In genomic region chr3:153917200-153917599, GRCm38 (mm10) we compare ENCODE assay signal across 18 mouse cellular contexts. TPM values are rescaled to one million over a fixed set of nuclear protein-coding genes. Genes with fewer than 3 reads are reported as not detected.
DNase-seq lines count a peak whose midpoint lies in the region; ATAC-seq and TF ChIP-seq lines count a peak whose summit lies in the region.
"Had no signal": no experiment of that assay in that cellular context is flagged by ENCODE, and none has a peak within 500 bp of the region (broad histone marks: within the 10 kb centered on the region; RNA-seq: fewer than 3 reads in every experiment).

No protein-coding gene starts in this region.

- TF ChIP-seq POLR2A in MEL (IDR thresholded peaks at IDR 0.05; ENCODE audit: control insufficient read depth in 1 of 2, insufficient read depth in 1 of 2, low read depth in 1 of 2, low read length in 2 of 2, poor library complexity in 1 of 2) = no peak
- TF ChIP-seq POLR2A in heart, adult 2 months (IDR thresholded peaks at IDR 0.05; ENCODE audit: insufficient read depth, low read depth, low read length) = no peak

- H3K4me2 ChIP-seq in embryonic facial prominence, embryonic 13.5 days = no peak overlapping the region
- H3K4me2 ChIP-seq in forebrain, postnatal 0 days (ENCODE audit: low read depth) = no peak overlapping the region
- H3K4me2 ChIP-seq: forebrain, embryonic 12.5 days; limb, embryonic 12.5 days; neural tube, embryonic 12.5 days; stomach, embryonic 15.5 days had no signal

- H3K79me2 ChIP-seq in MEL (ENCODE audit: control insufficient read depth, insufficient read depth, low read length, poor library complexity) = peaks cover 8% of the 10 kb centered on the region
- peaks cover 2% of the 10 kb centered on the region; the same call in 1 of the 2 replicates for H3K79me2 ChIP-seq in heart, adult 2 months (replicated peaks; ENCODE audit: control insufficient read depth, insufficient read depth, low read length)

- H3K4me3 ChIP-seq in embryonic facial prominence, embryonic 13.5 days = no peak overlapping the region
- H3K4me3 ChIP-seq in embryonic facial prominence, embryonic 10.5 days = no peak overlapping the region
- no peak overlapping the region for H3K4me3 ChIP-seq in MEL (ENCODE audit: control insufficient read depth in 1 of 2, insufficient read depth in 1 of 2, low read depth in 2 of 2, low read length in 2 of 2)
- no peak overlapping the region for H3K4me3 ChIP-seq in heart, adult 2 months
- no peak overlapping the region for H3K4me3 ChIP-seq in forebrain, postnatal 0 days (ENCODE audit: low read depth, low read length)
- H3K4me3 ChIP-seq: forebrain, embryonic 12.5 days; limb, embryonic 12.5 days; neural tube, embryonic 12.5 days; stomach, embryonic 15.5 days had no signal

- TF ChIP-seq RAD21 in MEL (IDR thresholded peaks at IDR 0.05; ENCODE audit: low read depth, low read length) = no peak

- TF ChIP-seq EP300 in MEL (IDR thresholded peaks at IDR 0.05; ENCODE audit: low read depth in 1 of 2, low read length in 2 of 2) = no peak
- no peak for TF ChIP-seq EP300 in heart, adult 2 months (IDR thresholded peaks at IDR 0.05; ENCODE audit: insufficient read depth, low read depth, low read length)

- TF ChIP-seq CTCF in MEL (IDR thresholded peaks at IDR 0.05 in 2 of 3, conservative IDR thresholded peaks at IDR 0.05 in 1 of 3; ENCODE audit: control insufficient read depth in 1 of 3, insufficient read depth in 1 of 3, low read depth in 2 of 3, low read length in 3 of 3, poor library complexity in 1 of 3, severe bottlenecking in 1 of 3) = no peak
- TF ChIP-seq CTCF in heart, adult 2 months (IDR thresholded peaks at IDR 0.05) = no peak
- TF ChIP-seq CTCF in forebrain, postnatal 0 days (IDR thresholded peaks at IDR 0.05; ENCODE audit: low read depth) = no peak

- H3K27me3 ChIP-seq in embryonic facial prominence, embryonic 13.5 days = no peaks in the 10 kb centered on the region
- no peaks in the 10 kb centered on the region for H3K27me3 ChIP-seq in embryonic facial prominence, embryonic 10.5 days (replicated peaks; ENCODE audit: low read depth, poor library complexity, severe bottlenecking)
- no peaks in the 10 kb centered on the region for H3K27me3 ChIP-seq in MEL (ENCODE audit: control insufficient read depth in 1 of 2, insufficient read depth in 2 of 2, low read length in 2 of 2)
- no peaks in the 10 kb centered on the region for H3K27me3 ChIP-seq in heart, adult 2 months (ENCODE audit: control insufficient read depth, insufficient read depth, low read length)
- no peaks in the 10 kb centered on the region for H3K27me3 ChIP-seq in forebrain, postnatal 0 days (ENCODE audit: insufficient read depth, low read length)
- H3K27me3 ChIP-seq: forebrain, embryonic 12.5 days; limb, embryonic 12.5 days; neural tube, embryonic 12.5 days; stomach, embryonic 15.5 days had no signal

- intact Hi-C loops in heart, adult 2 months (cut with DNase I) = no loop called here

- ATAC-seq in embryonic facial prominence, embryonic 13.5 days (ENCODE audit: insufficient number of reproducible peaks, insufficient read depth, low FRiP score, low TSS enrichment, low read depth) = no peak
- no peak for ATAC-seq in forebrain, postnatal 0 days
- ATAC-seq: midbrain, embryonic 16.5 days had no signal

- H3K4me1 ChIP-seq in embryonic facial prominence, embryonic 13.5 days = peaks cover 7% of the 10 kb centered on the region
- H3K4me1 ChIP-seq in embryonic facial prominence, embryonic 10.5 days = 0 out of 2 replicates have a peak, but pooled peaks cover 5% of the 10 kb centered on the region
- H3K4me1 ChIP-seq in MEL (ENCODE audit: control insufficient read depth in 1 of 2, insufficient read depth in 2 of 2, low read length in 2 of 2) = peaks cover 14 to 25% of the 10 kb centered on the region in 2 experiments
- H3K4me1 ChIP-seq in heart, adult 2 months (ENCODE audit: control insufficient read depth, insufficient read depth, low read length) = no peaks in the 10 kb centered on the region; the same call in 1 of the 2 replicates
- no peaks in the 10 kb centered on the region for H3K4me1 ChIP-seq in forebrain, postnatal 0 days (ENCODE audit: insufficient read depth)
- H3K4me1 ChIP-seq: neural tube, embryonic 12.5 days had no signal

- H3K9ac ChIP-seq in embryonic facial prominence, embryonic 13.5 days = no peak overlapping the region
- H3K9ac ChIP-seq in MEL (ENCODE audit: control insufficient read depth, low read depth, low read length, poor library complexity, severe bottlenecking) = 0 out of 2 replicates have a peak overlapping the region, but pooled peaks have one; percentile 28
- H3K9ac ChIP-seq in heart, adult 2 months (ENCODE audit: low read depth, low read length) = no peak overlapping the region
- no peak overlapping the region for H3K9ac ChIP-seq in forebrain, postnatal 0 days
- H3K9ac ChIP-seq: forebrain, embryonic 12.5 days; limb, embryonic 12.5 days; neural tube, embryonic 12.5 days; stomach, embryonic 15.5 days had no signal

- 7% methylated on average over 1 of the region's 1 CpGs for WGBS in embryonic facial prominence, embryonic 13.5 days
- WGBS in embryonic facial prominence, embryonic 10.5 days = 12% methylated on average over 1 of the region's 1 CpGs
- WGBS in heart, adult 2 months = 15% methylated on average over 1 of the region's 1 CpGs
- 3% methylated on average over 1 of the region's 1 CpGs for WGBS in forebrain, postnatal 0 days

- peak overlapping the region; percentile 40; the same call in 1 of the 2 replicates for H3K27ac ChIP-seq in embryonic facial prominence, embryonic 13.5 days
- no peak overlapping the region for H3K27ac ChIP-seq in embryonic facial prominence, embryonic 10.5 days (replicated peaks)
- H3K27ac ChIP-seq in MEL (ENCODE audit: control insufficient read depth, low read depth, low read length) = peak overlapping the region; percentile 64
- H3K27ac ChIP-seq in heart, adult 2 months = no peak overlapping the region
- no peak overlapping the region for H3K27ac ChIP-seq in forebrain, postnatal 0 days (ENCODE audit: low read depth, low read length)
- H3K27ac ChIP-seq: forebrain, embryonic 12.5 days; limb, embryonic 12.5 days; neural tube, embryonic 12.5 days; stomach, embryonic 15.5 days had no signal

- peaks cover 16% of the 10 kb centered on the region for H3K36me3 ChIP-seq in embryonic facial prominence, embryonic 13.5 days
- peaks cover 13% of the 10 kb centered on the region for H3K36me3 ChIP-seq in embryonic facial prominence, embryonic 10.5 days (replicated peaks)
- H3K36me3 ChIP-seq in MEL (ENCODE audit: control insufficient read depth in 1 of 2, insufficient read depth in 2 of 2, low read length in 2 of 2) = peaks cover 1 to 31% of the 10 kb centered on the region in 2 experiments; a peak in 3 of 4 replicates
- peaks cover 2% of the 10 kb centered on the region; the same call in 1 of the 2 replicates for H3K36me3 ChIP-seq in heart, adult 2 months (ENCODE audit: control insufficient read depth, insufficient read depth, low read length)
- no peaks in the 10 kb centered on the region for H3K36me3 ChIP-seq in forebrain, postnatal 0 days (ENCODE audit: insufficient read depth)
- H3K36me3 ChIP-seq: neural tube, embryonic 12.5 days had no signal

- no peak for DNase-seq in embryonic facial prominence, embryonic 10.5 days (ENCODE audit: low spot score)
- DNase-seq in 3T3-L1 (ENCODE audit: low read depth, low spot score) = peak; percentile 87
- peak; percentile 92 for DNase-seq in MEL (ENCODE audit: low read depth, low spot score)
- peak; percentile 42 for DNase-seq in embryo, embryonic 10.5 days (ENCODE audit: low spot score)
- no peak for DNase-seq in heart, adult 2 months
- DNase-seq in forebrain, postnatal 0 days = no peak
- DNase-seq in layer of hippocampus, adult 18-20 months (ENCODE audit: low spot score in 2 of 2) = no peak
- DNase-seq: cerebellum, adult 18-20 months; heart, postnatal 4 days; kidney, postnatal 14 days; lung, postnatal 4 days; thymus, postnatal 25 days had no signal

- no peaks in the 10 kb centered on the region for H3K9me3 ChIP-seq in embryonic facial prominence, embryonic 13.5 days
- no peaks in the 10 kb centered on the region for H3K9me3 ChIP-seq in embryonic facial prominence, embryonic 10.5 days
- no peaks in the 10 kb centered on the region for H3K9me3 ChIP-seq in MEL (replicated peaks; ENCODE audit: insufficient read depth, low read length)
- H3K9me3 ChIP-seq in forebrain, postnatal 0 days (ENCODE audit: low read length) = no peaks in the 10 kb centered on the region
- H3K9me3 ChIP-seq: forebrain, embryonic 12.5 days; limb, embryonic 12.5 days; neural tube, embryonic 12.5 days; stomach, embryonic 15.5 days had no signal

RNA-seq across cellular contexts. Expression of gene Rabggtb, which starts 4.4 kb away (rescaled TPM):
- 50.9 and 53.1 TPM in 2 replicates for polyA plus RNA-seq in embryonic facial prominence, embryonic 13.5 days (2015; fragmentation: Nextera tagmentation; extraction: Ambion mirVana)
- polyA plus RNA-seq in embryonic facial prominence, embryonic 10.5 days (2016; fragmentation: Nextera tagmentation; extraction: Ambion mirVana) = 46.9 and 48.9 TPM in 2 replicates
- 164 and 175 TPM in 2 replicates for total RNA-seq in MEL (2012; rRNA removed)
- 100 to 1,000 TPM in 1 of 2 experiments, not detected in 1; 146 TPM for polyA plus RNA-seq in MEL (2012; ENCODE audit: insufficient read depth in 1 of 2, insufficient read length in 2 of 2, low read depth in 1 of 2, low replicate concordance in 2 of 2, missing spikeins in 1 of 2)
- 10 to 100 TPM; 81.8 to 98.2 TPM for total RNA-seq in heart, adult 2 months (2021)
- polyA plus RNA-seq in heart, adult 2 months (2012; rRNA removed) = 48.0 and 89.5 TPM in 2 replicates
- 69.9 and 71.2 TPM in 2 replicates for total RNA-seq in forebrain, postnatal 0 days (2014; rRNA removed)
- 56.9 and 58.3 TPM in 2 replicates for polyA plus RNA-seq in forebrain, postnatal 0 days (2015; fragmentation: Nextera tagmentation; extraction: Ambion mirVana)
- 10 to 100 TPM; 69.4 to 71.1 TPM for total RNA-seq in layer of hippocampus, adult 18-20 months (2021)

RNA-seq across cellular contexts. Expression of gene Msh4, which starts 11.3 kb away (rescaled TPM):
- 0.10 and 0.18 TPM in 2 replicates for polyA plus RNA-seq in embryonic facial prominence, embryonic 13.5 days (2015; fragmentation: Nextera tagmentation; extraction: Ambion mirVana)
- 0.15 TPM in 2 replicates for polyA plus RNA-seq in embryonic facial prominence, embryonic 10.5 days (2016; fragmentation: Nextera tagmentation; extraction: Ambion mirVana)
- 0.42 and 0.50 TPM in 2 replicates for total RNA-seq in MEL (2012; rRNA removed)
- polyA plus RNA-seq in MEL (2012; ENCODE audit: insufficient read depth in 1 of 2, insufficient read length in 2 of 2, low read depth in 1 of 2, low replicate concordance in 2 of 2, missing spikeins in 1 of 2) = under 1 TPM in 1 of 2 experiments, not detected in 1; 0.15 TPM
- total RNA-seq in heart, adult 2 months (2021) = under 1 TPM in 1 of 2 experiments, not detected in 1; 0.07 TPM
- 0.06 TPM in 1 of 2 replicates, not detected in the other for polyA plus RNA-seq in heart, adult 2 months (2012; rRNA removed)
- 0.31 and 0.95 TPM in 2 replicates for total RNA-seq in forebrain, postnatal 0 days (2014; rRNA removed)
- polyA plus RNA-seq in forebrain, postnatal 0 days (2015; fragmentation: Nextera tagmentation; extraction: Ambion mirVana) = 0.05 and 0.13 TPM in 2 replicates
- under 1 TPM; 0.10 to 0.30 TPM for total RNA-seq in layer of hippocampus, adult 18-20 months (2021)

RNA-seq across cellular contexts. Expression of gene Acadm, which starts 27.2 kb away (rescaled TPM):
- polyA plus RNA-seq in embryonic facial prominence, embryonic 13.5 days (2015; fragmentation: Nextera tagmentation; extraction: Ambion mirVana) = 65.6 and 72.2 TPM in 2 replicates
- polyA plus RNA-seq in embryonic facial prominence, embryonic 10.5 days (2016; fragmentation: Nextera tagmentation; extraction: Ambion mirVana) = 40.7 and 44.6 TPM in 2 replicates
- total RNA-seq in MEL (2012; rRNA removed) = 33.0 and 36.7 TPM in 2 replicates
- polyA plus RNA-seq in MEL (2012; ENCODE audit: insufficient read depth in 1 of 2, insufficient read length in 2 of 2, low read depth in 1 of 2, low replicate concordance in 2 of 2, missing spikeins in 1 of 2) = 10 to 100 TPM in 1 of 2 experiments, not detected in 1; 44.3 TPM
- 1,000 to 10,000 TPM; 1,125 to 1,306 TPM for total RNA-seq in heart, adult 2 months (2021)
- polyA plus RNA-seq in heart, adult 2 months (2012; rRNA removed) = 480 and 876 TPM in 2 replicates
- total RNA-seq in forebrain, postnatal 0 days (2014; rRNA removed) = 31.5 and 32.4 TPM in 2 replicates
- 39.7 and 40.1 TPM in 2 replicates for polyA plus RNA-seq in forebrain, postnatal 0 days (2015; fragmentation: Nextera tagmentation; extraction: Ambion mirVana)
- 10 to 100 TPM; 51.1 to 56.1 TPM for total RNA-seq in layer of hippocampus, adult 18-20 months (2021)

RNA-seq across cellular contexts. Expression of gene Slc44a5, which starts 56.0 kb away (rescaled TPM):
- 2.2 and 2.6 TPM in 2 replicates for polyA plus RNA-seq in embryonic facial prominence, embryonic 13.5 days (2015; fragmentation: Nextera tagmentation; extraction: Ambion mirVana)
- 0.56 and 0.98 TPM in 2 replicates for polyA plus RNA-seq in embryonic facial prominence, embryonic 10.5 days (2016; fragmentation: Nextera tagmentation; extraction: Ambion mirVana)
- not detected in 2 replicates for total RNA-seq in MEL (2012; rRNA removed)
- not detected for polyA plus RNA-seq in MEL (2012; ENCODE audit: insufficient read depth in 1 of 2, insufficient read length in 2 of 2, low read depth in 1 of 2, low replicate concordance in 2 of 2, missing spikeins in 1 of 2)
- total RNA-seq in heart, adult 2 months (2021) = under 1 TPM in 1 of 2 experiments, not detected in 1; 0.14 TPM
- polyA plus RNA-seq in heart, adult 2 months (2012; rRNA removed) = 0.25 and 0.76 TPM in 2 replicates
- 29.1 and 39.5 TPM in 2 replicates for total RNA-seq in forebrain, postnatal 0 days (2014; rRNA removed)
- polyA plus RNA-seq in forebrain, postnatal 0 days (2015; fragmentation: Nextera tagmentation; extraction: Ambion mirVana) = 5.7 and 8.4 TPM in 2 replicates
- 10 to 100 TPM; 43.4 to 53.7 TPM for total RNA-seq in layer of hippocampus, adult 18-20 months (2021)

Comparison
In these comparisons a context has a peak if more than half of its experiments do, and no peak if none do; other contexts are left out.
1. H3K27ac ChIP-seq: peak in embryonic facial prominence, embryonic 13.5 days (single experiment) and MEL (single experiment); none in embryonic facial prominence, embryonic 10.5 days (single experiment), heart, adult 2 months (single experiment) and forebrain, postnatal 0 days (single experiment).
2. DNase-seq: peak in 3T3-L1 (single experiment), MEL (single experiment) and embryo, embryonic 10.5 days (single experiment); none in embryonic facial prominence, embryonic 10.5 days (single experiment), heart, adult 2 months (0 of 2), forebrain, postnatal 0 days (single experiment) and layer of hippocampus, adult 18-20 months (0 of 2).